Mouse (Mus musculus): ENCODE measurements around the gene Tulp1.

DNA sequence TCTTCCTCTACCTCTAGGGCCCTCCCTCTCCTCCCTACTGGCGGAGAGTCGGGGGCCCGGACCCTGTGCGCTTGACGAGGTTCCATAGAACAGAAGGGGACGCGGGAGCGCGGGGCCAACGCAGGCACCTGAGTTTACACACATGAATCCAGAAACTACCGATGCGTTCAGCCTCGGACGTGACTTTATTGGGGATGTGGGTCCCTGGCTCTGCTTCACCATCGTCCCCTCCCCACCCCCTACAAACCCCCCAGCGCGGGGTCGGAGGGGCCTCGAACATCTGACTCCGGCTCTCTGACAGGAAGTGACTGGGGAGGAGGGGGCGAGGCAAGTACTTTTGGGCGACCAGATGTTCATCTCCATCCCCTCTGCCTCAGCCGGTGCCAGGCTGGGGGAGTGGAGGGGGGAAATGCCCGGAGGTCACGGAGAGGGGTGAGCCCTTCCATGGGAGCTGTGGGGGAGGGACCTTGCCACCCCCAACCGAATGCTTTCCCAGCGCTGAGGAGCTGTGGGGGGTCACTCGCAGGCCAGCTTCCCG lies 13.6 kb downstream of the Tulp1 start:
- TF ChIP-seq CTCF (IDR thresholded peaks at IDR 0.05; ENCODE audit: low read depth, low read length) (no peak), POLR2A (IDR thresholded peaks at IDR 0.05; ENCODE audit: extremely low read depth, insufficient read depth, low read length) (no peak)

Measured in liver, adult 2 months (tissue).